Mouse (Mus musculus) intestine, postnatal 0 days (tissue): ENCODE results near the gene Ifrd2. TPM values are rescaled to one million over a fixed set of nuclear protein-coding genes. Genes with fewer than 3 reads are reported as not detected.
A peak's percentile ranks its signal among the peaks of the same experiment; 100 is the strongest.

Experiments used
- ATAC-seq: fragments of 200-750 bp; cut with Nextera tagmentation; 2 replicates; pipeline ENCODE4 v1.8.0; 2017; ENCODE audit warnings: mild to moderate bottlenecking, moderate TSS enrichment, moderate library complexity
- H3K27ac ChIP-seq: fragments of 300-500 bp; sonication (generic); 2 replicates; pipeline ENCODE4 v1.5.1; 2014; ENCODE audit warnings: mild to moderate bottlenecking, low read depth, low read length, moderate library complexity
- H3K27me3 ChIP-seq: fragments of 300-500 bp; sonication (generic); replicated peaks from 2 replicates; pipeline ENCODE4 v1.6.1; 2014; ENCODE audit warnings: low read length, mixed read lengths; ENCODE audit not compliant: control insufficient read depth, insufficient read depth
- H3K36me3 ChIP-seq: fragments of 300-500 bp; sonication (generic); 2 replicates; pipeline ENCODE4 v1.6.1; 2014; ENCODE audit warnings: mild to moderate bottlenecking, moderate library complexity; ENCODE audit not compliant: control insufficient read depth, insufficient read depth
- H3K4me1 ChIP-seq: fragments of 300-500 bp; sonication (generic); replicated peaks from 2 replicates; pipeline ENCODE4 v1.6.1; 2014; ENCODE audit warnings: antibody characterized with exemption, low read length, mixed read lengths; ENCODE audit not compliant: control insufficient read depth, insufficient read depth
- H3K4me2 ChIP-seq: fragments of 300-500 bp; sonication (generic); replicated peaks from 2 replicates; pipeline ENCODE4 v1.6.1; 2014; ENCODE audit warnings: low read depth, mild to moderate bottlenecking, moderate library complexity
- H3K4me3 ChIP-seq: fragments of 300-500 bp; sonication (generic); 2 replicates; pipeline ENCODE4 v1.5.1; 2014; ENCODE audit warnings: low read depth, low read length
- H3K9ac ChIP-seq: fragments of 300-500 bp; sonication (generic); 2 replicates; pipeline ENCODE4 v1.6.1; 2014; ENCODE audit warnings: mild to moderate bottlenecking, low read depth, low read length
- H3K9me3 ChIP-seq: fragments of 300-500 bp; sonication (generic); 2 replicates; pipeline ENCODE4 v1.6.1; 2016; ENCODE audit warnings: mixed run types; ENCODE audit not compliant: control insufficient read depth
- CTCF ChIP-seq: sonication (generic); IDR thresholded peaks from 2 replicates; pipeline ENCODE4 v1.5.1; 2016; ENCODE audit warnings: low read depth, mild to moderate bottlenecking, control low read depth, antibody characterized with exemption, moderate library complexity
- WGBS: fragments of 180-500 bp; shearing (Covaris S2); extraction: QIAGEN DNeasy Blood & Tissue Kit; methylation state at CpG from one replicate; pipeline ENCODE4 v1.1.7; 2014; 5-methylcytosine and 5-hydroxymethylcytosine counted together
- polyA plus RNA-seq: library from polyadenylated mRNA; unstranded; fragments of >200 nt; fragmentation: Nextera tagmentation; extraction: Ambion mirVana; gene quantifications from 2 replicates; pipeline ENCODE4 v1.2.1, GENCODE M21; 2015

The Ifrd2 gene
- polyA plus RNA-seq, 1 experiment from 2014 or later = 36.9 TPM

- no peaks in the 10 kb centered on the region for H3K27me3 ChIP-seq
- H3K9ac ChIP-seq = no peak overlapping the region
- ATAC-seq = 0 out of 2 replicates have a peak, but pooled peaks have one; percentile 11
- H3K27ac ChIP-seq = peak overlapping the region; percentile 84
- peak; percentile 90 for TF ChIP-seq CTCF
- peaks cover 14% of the 10 kb centered on the region for H3K36me3 ChIP-seq
- peaks cover 16% of the 10 kb centered on the region; the same call in 1 of the 2 replicates for H3K4me1 ChIP-seq
- H3K4me2 ChIP-seq = peak overlapping the region; percentile 81; the same call in 1 of the 2 replicates
- WGBS = 38% methylated on average over 15 of the region's 15 CpGs
- H3K4me3 ChIP-seq = no peak overlapping the region
- no peaks in the 10 kb centered on the region for H3K9me3 ChIP-seq
These were observed 21.3 kb upstream of the Ifrd2 start for GRCm38 (mm10) chr9:107566041-107566709.

GRCm38 (mm10) chr9:107566855-107567254 is 20.6 kb upstream of the Ifrd2 start:
- peaks cover 16% of the 10 kb centered on the region; the same call in 1 of the 2 replicates for H3K4me1 ChIP-seq
- peak overlapping the region; percentile 84 for H3K27ac ChIP-seq
- H3K4me2 ChIP-seq = peak overlapping the region; percentile 81; the same call in 1 of the 2 replicates
- peak; percentile 9; the same call in 1 of the 2 replicates for ATAC-seq
- no peak overlapping the region for H3K4me3 ChIP-seq
- no peaks in the 10 kb centered on the region for H3K27me3 ChIP-seq
- 0 out of 2 replicates have a peak overlapping the region, but pooled peaks have one; percentile 13 for H3K9ac ChIP-seq
- WGBS = 34% methylated on average over 3 of the region's 3 CpGs
- H3K36me3 ChIP-seq = peaks cover 14% of the 10 kb centered on the region
- peak; percentile 43; the same call in 1 of the 2 replicates for TF ChIP-seq CTCF
- no peaks in the 10 kb centered on the region for H3K9me3 ChIP-seq

- 16% methylated on average over 18 of the region's 18 CpGs for WGBS
- peak within 1 kb of the TSS; percentile 84 for H3K27ac ChIP-seq
- peaks cover 20% of the 10 kb centered on the region for H3K4me1 ChIP-seq
These were observed 19.6 kb upstream of the Ifrd2 start, which contains the start of gene Hyal2 for GRCm38 (mm10) chr9:107567702-107568319. Gene Hyal2, plus strand, starts transcription at chr9:107567945.

GRCm38 (mm10) chr9:107568331-107569261 is 18.8 kb upstream of the Ifrd2 start:
- no peaks in the 10 kb centered on the region for H3K27me3 ChIP-seq
- peak overlapping the region; percentile 72 for H3K9ac ChIP-seq
- H3K27ac ChIP-seq = peak overlapping the region; percentile 84
- H3K36me3 ChIP-seq = peaks cover 22% of the 10 kb centered on the region; the same call in 1 of the 2 replicates
- ATAC-seq = peak; percentile 67
- peak overlapping the region; percentile 81 for H3K4me2 ChIP-seq
- under 1% methylated on average over 41 of the region's 41 CpGs for WGBS
- no peak for TF ChIP-seq CTCF
- peaks cover 20% of the 10 kb centered on the region for H3K4me1 ChIP-seq
- H3K4me3 ChIP-seq = peak overlapping the region; percentile 72
- H3K9me3 ChIP-seq = no peaks in the 10 kb centered on the region

More at GRCm38 (mm10) chr9:107567702-107568319, 19.6 kb upstream of the Ifrd2 start, which contains the start of gene Hyal2:
- TF ChIP-seq CTCF = no peak
- H3K9me3 ChIP-seq = no peaks in the 10 kb centered on the region
- peaks cover 17% of the 10 kb centered on the region; the same call in 1 of the 2 replicates for H3K36me3 ChIP-seq
- no peak for ATAC-seq
- no peaks in the 10 kb centered on the region for H3K27me3 ChIP-seq
- peak within 1 kb of the TSS; percentile 72 for H3K9ac ChIP-seq
- peak within 1 kb of the TSS; percentile 81 for H3K4me2 ChIP-seq
- peak within 1 kb of the TSS; percentile 72 for H3K4me3 ChIP-seq

- WGBS = 0% methylated on average over 23 of the region's 23 CpGs
- peak overlapping the region; percentile 84 for H3K27ac ChIP-seq
- TF ChIP-seq CTCF = no peak
These were observed 18.2 kb upstream of the Ifrd2 start for GRCm38 (mm10) chr9:107569270-107569669.

More at GRCm38 (mm10) chr9:107569270-107569669, 18.2 kb upstream of the Ifrd2 start:
- peaks cover 15% of the 10 kb centered on the region for H3K4me1 ChIP-seq
- peak; percentile 3; the same call in 1 of the 2 replicates for ATAC-seq
- peak overlapping the region; percentile 72 for H3K9ac ChIP-seq
- H3K36me3 ChIP-seq = peaks cover 24% of the 10 kb centered on the region; the same call in 1 of the 2 replicates
- no peaks in the 10 kb centered on the region for H3K27me3 ChIP-seq
- H3K4me2 ChIP-seq = peak overlapping the region; percentile 81
- H3K4me3 ChIP-seq = peak overlapping the region; percentile 72
- H3K9me3 ChIP-seq = no peaks in the 10 kb centered on the region
